13 mouse cellular contexts compared by ENCODE assay signal in the genomic region with DNA sequence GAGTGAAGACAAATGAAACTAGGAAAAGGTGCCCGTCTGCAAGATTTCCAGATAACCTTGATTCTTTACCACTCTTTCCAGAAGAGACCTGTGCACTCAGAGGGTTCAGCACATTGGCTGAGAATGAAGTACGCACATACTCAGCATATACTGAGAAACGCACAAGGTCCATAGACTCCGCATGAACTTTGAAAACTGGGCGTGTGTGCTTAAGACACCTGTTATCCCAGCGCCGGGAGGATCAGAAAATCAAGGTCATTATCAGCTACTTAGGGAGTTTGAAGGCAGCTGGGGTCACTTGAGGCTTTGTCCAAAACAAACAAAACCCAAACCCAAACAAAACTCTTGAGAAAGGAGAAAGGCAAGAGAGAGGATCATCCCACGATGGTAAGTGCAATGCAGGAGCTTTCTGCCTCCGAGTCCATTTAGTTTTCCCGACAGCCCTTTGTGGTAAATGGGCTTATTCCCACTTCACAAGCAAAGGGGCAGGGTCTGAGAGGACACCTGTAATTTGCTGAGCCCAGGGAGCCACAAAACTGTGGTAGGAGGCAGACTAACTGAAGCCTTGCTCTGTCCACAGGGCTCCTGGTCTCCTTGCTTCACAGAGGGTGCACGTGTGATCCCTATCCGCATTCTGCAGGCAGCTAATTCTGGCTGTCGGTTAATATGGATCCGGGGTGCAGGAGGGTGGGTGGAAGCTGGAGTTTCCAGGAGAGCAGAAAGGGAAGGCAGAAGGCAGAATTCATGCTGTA.
DNase-seq lines count a peak whose midpoint lies in the region; ATAC-seq and TF ChIP-seq lines count a peak whose summit lies in the region.
"Had no signal": no experiment of that assay in that cellular context is flagged by ENCODE, and none has a peak within 500 bp of the region (broad histone marks: within the 10 kb centered on the region; RNA-seq: fewer than 3 reads in every experiment).

No protein-coding gene starts in this region.

- H3K4me3 ChIP-seq in forebrain, embryonic 13.5 days, result no peak overlapping the region
- no peak overlapping the region for H3K4me3 ChIP-seq in forebrain, embryonic 15.5 days
- no peak overlapping the region for H3K4me3 ChIP-seq in hindbrain, embryonic 13.5 days
- H3K4me3 ChIP-seq in hindbrain, embryonic 10.5 days, result no peak overlapping the region
- no peak overlapping the region for H3K4me3 ChIP-seq in lung, embryonic 15.5 days
- H3K4me3 ChIP-seq in embryonic fibroblast, embryonic 13.5 days (ENCODE audit: insufficient read depth, low read length), result no peak overlapping the region
- H3K4me3 ChIP-seq: midbrain, embryonic 13.5 days had no signal

- 78% methylated on average over 14 of the region's 14 CpGs for WGBS in forebrain, embryonic 13.5 days
- WGBS in forebrain, embryonic 15.5 days, result 71% methylated on average over 14 of the region's 14 CpGs
- 85% methylated on average over 14 of the region's 14 CpGs for WGBS in hindbrain, embryonic 13.5 days
- WGBS in hindbrain, embryonic 10.5 days, result 86% methylated on average over 14 of the region's 14 CpGs
- 56% methylated on average over 14 of the region's 14 CpGs for WGBS in lung, embryonic 15.5 days

- TF ChIP-seq POLR2A in embryonic fibroblast, embryonic 13.5 days (IDR thresholded peaks at IDR 0.05; ENCODE audit: low read depth, low read length), result no peak

- peaks cover 36% of the 10 kb centered on the region for H3K4me1 ChIP-seq in forebrain, embryonic 13.5 days
- peaks cover 29% of the 10 kb centered on the region for H3K4me1 ChIP-seq in forebrain, embryonic 15.5 days
- peaks cover 36% of the 10 kb centered on the region for H3K4me1 ChIP-seq in hindbrain, embryonic 13.5 days (replicated peaks)
- H3K4me1 ChIP-seq in hindbrain, embryonic 10.5 days (replicated peaks), result peaks cover 30% of the 10 kb centered on the region
- H3K4me1 ChIP-seq in lung, embryonic 15.5 days, result peaks cover 66% of the 10 kb centered on the region
- H3K4me1 ChIP-seq in embryonic fibroblast, embryonic 13.5 days (ENCODE audit: control insufficient read depth, insufficient read depth, low read length), result peaks cover 44% of the 10 kb centered on the region

- H3K27me3 ChIP-seq in forebrain, embryonic 13.5 days, result no peaks in the 10 kb centered on the region
- no peaks in the 10 kb centered on the region for H3K27me3 ChIP-seq in forebrain, embryonic 15.5 days
- H3K27me3 ChIP-seq in hindbrain, embryonic 13.5 days, result no peaks in the 10 kb centered on the region
- no peaks in the 10 kb centered on the region for H3K27me3 ChIP-seq in hindbrain, embryonic 10.5 days (ENCODE audit: insufficient read depth, poor library complexity, severe bottlenecking)
- no peaks in the 10 kb centered on the region for H3K27me3 ChIP-seq in lung, embryonic 15.5 days
- H3K27me3 ChIP-seq: CH12.LX; midbrain, embryonic 13.5 days had no signal

- peaks cover 38% of the 10 kb centered on the region for H3K36me3 ChIP-seq in forebrain, embryonic 13.5 days (ENCODE audit: poor library complexity, severe bottlenecking)
- peaks cover 6% of the 10 kb centered on the region; the same call in 1 of the 2 replicates for H3K36me3 ChIP-seq in forebrain, embryonic 15.5 days
- peaks cover 6% of the 10 kb centered on the region; the same call in 1 of the 2 replicates for H3K36me3 ChIP-seq in hindbrain, embryonic 13.5 days
- peaks cover 62% of the 10 kb centered on the region for H3K36me3 ChIP-seq in hindbrain, embryonic 10.5 days
- peaks cover 43% of the 10 kb centered on the region for H3K36me3 ChIP-seq in lung, embryonic 15.5 days

- H3K9me3 ChIP-seq in forebrain, embryonic 13.5 days (replicated peaks), result no peaks in the 10 kb centered on the region
- H3K9me3 ChIP-seq in forebrain, embryonic 15.5 days, result no peaks in the 10 kb centered on the region
- H3K9me3 ChIP-seq in hindbrain, embryonic 13.5 days, result no peaks in the 10 kb centered on the region
- H3K9me3 ChIP-seq in hindbrain, embryonic 10.5 days, result no peaks in the 10 kb centered on the region
- no peaks in the 10 kb centered on the region for H3K9me3 ChIP-seq in lung, embryonic 15.5 days
- H3K9me3 ChIP-seq: midbrain, embryonic 13.5 days had no signal

- H3K27ac ChIP-seq in forebrain, embryonic 13.5 days, result 0 out of 2 replicates have a peak overlapping the region, but pooled peaks have one; percentile 31
- no peak overlapping the region for H3K27ac ChIP-seq in forebrain, embryonic 15.5 days (replicated peaks)
- H3K27ac ChIP-seq in hindbrain, embryonic 13.5 days, result 0 out of 2 replicates have a peak overlapping the region, but pooled peaks have one; percentile 40
- no peak overlapping the region for H3K27ac ChIP-seq in hindbrain, embryonic 10.5 days
- peak overlapping the region; percentile 29; the same call in 1 of the 2 replicates for H3K27ac ChIP-seq in lung, embryonic 15.5 days
- H3K27ac ChIP-seq in embryonic fibroblast, embryonic 13.5 days (ENCODE audit: insufficient read depth, low read length), result peak overlapping the region; percentile 87
- H3K27ac ChIP-seq: midbrain, embryonic 13.5 days had no signal

- H3K9ac ChIP-seq in forebrain, embryonic 13.5 days, result no peak overlapping the region
- no peak overlapping the region for H3K9ac ChIP-seq in forebrain, embryonic 15.5 days (replicated peaks)
- no peak overlapping the region for H3K9ac ChIP-seq in hindbrain, embryonic 13.5 days
- H3K9ac ChIP-seq in lung, embryonic 15.5 days, result no peak overlapping the region
- H3K9ac ChIP-seq: midbrain, embryonic 13.5 days had no signal

- no peak for ATAC-seq in forebrain, embryonic 13.5 days
- ATAC-seq in forebrain, embryonic 15.5 days (replicated peaks), result no peak
- no peak for ATAC-seq in hindbrain, embryonic 13.5 days (ENCODE audit: low FRiP score)
- ATAC-seq in lung, embryonic 15.5 days (ENCODE audit: borderline replicate concordance, extremely low read depth, low FRiP score, low TSS enrichment), result no peak
- ATAC-seq: activated CD4-positive, CD25-positive, alpha-beta regulatory T cell, adult 4 months; midbrain, embryonic 13.5 days had no signal

- no peak overlapping the region for H3K4me2 ChIP-seq in forebrain, embryonic 13.5 days
- H3K4me2 ChIP-seq in forebrain, embryonic 15.5 days (replicated peaks), result no peak overlapping the region
- no peak overlapping the region for H3K4me2 ChIP-seq in hindbrain, embryonic 13.5 days
- H3K4me2 ChIP-seq in lung, embryonic 15.5 days, result no peak overlapping the region
- H3K4me2 ChIP-seq: midbrain, embryonic 13.5 days had no signal

- no peak for DNase-seq in hindbrain, embryonic 10.5 days (ENCODE audit: low spot score)
- no peak for DNase-seq in lung, postnatal 14 days
- DNase-seq in urinary bladder, postnatal 25 days (ENCODE audit: low spot score), result no peak
- DNase-seq: cerebellum, postnatal 10 days; embryo, embryonic 11 days had no signal

- no peak for TF ChIP-seq CTCF in embryonic fibroblast, embryonic 13.5 days (IDR thresholded peaks at IDR 0.05; ENCODE audit: borderline replicate concordance, insufficient read depth, low read length)

Comparison
In these comparisons a context has a peak if more than half of its experiments do, and no peak if none do; other contexts are left out.
1. H3K27ac ChIP-seq: peak in forebrain, embryonic 13.5 days (single experiment), hindbrain, embryonic 13.5 days (single experiment), lung, embryonic 15.5 days (single experiment) and embryonic fibroblast, embryonic 13.5 days (single experiment); none in forebrain, embryonic 15.5 days (single experiment) and hindbrain, embryonic 10.5 days (single experiment).